Mouse (Mus musculus): ENCODE results near the gene Rabgap1l.

- no peak for TF ChIP-seq POLR2A (IDR thresholded peaks at IDR 0.05; ENCODE audit: low read depth, low read length)
- TF ChIP-seq CTCF (IDR thresholded peaks at IDR 0.05; ENCODE audit: extremely low read depth, insufficient read depth, insufficient read length, insufficient replicate concordance) = no peak
These were observed 426.4 kb downstream of the Rabgap1l start for GRCm38 (mm10) chr1:160366615-160367014.

All from spleen, adult 2 months (tissue).